Mouse (Mus musculus) bone marrow, adult 2 months (tissue): ENCODE results near the gene Eml3.

ENCODE experiments used
- CTCF ChIP-seq: fragments of 200-500 bp; IDR thresholded peaks from 2 replicates; pipeline ENCODE4 v1.5.1; 2011; ENCODE audit warnings: low read length, control low read depth; ENCODE audit not compliant: control insufficient read depth, insufficient read depth
- POLR2A ChIP-seq: fragments of 200-500 bp; IDR thresholded peaks from 2 replicates; pipeline ENCODE4 v1.6.1; 2011; ENCODE audit warnings: low read depth, mild to moderate bottlenecking, control low read depth, low read length, borderline replicate concordance; ENCODE audit not compliant: control insufficient read depth

- TF ChIP-seq POLR2A (no peak), CTCF (no peak)
These were observed 56.5 kb downstream of the Eml3 start for GRCm38 (mm10) chr19:8985891-8986290.
